Mouse (Mus musculus) myocyte (in vitro differentiated cells): Measurements from ENCODE around the gene Ryr2. TPM values are rescaled to one million over a fixed set of nuclear protein-coding genes. Genes with fewer than 3 reads are reported as not detected.

Experiments used
- H3K27me3 ChIP-seq: one replicate; pipeline ENCODE4 v1.6.1; 2011; ENCODE audit not compliant: control insufficient read depth, insufficient read depth, insufficient read length
- H3K36me3 ChIP-seq: one replicate; pipeline ENCODE4 v1.6.1; 2011; ENCODE audit not compliant: control insufficient read depth, insufficient read depth
- H3K4me2 ChIP-seq: one replicate; pipeline ENCODE4 v1.6.1; 2011; ENCODE audit warnings: low read depth, control low read depth
- H3K4me3 ChIP-seq: one replicate; pipeline ENCODE4 v1.5.1; 2011; ENCODE audit warnings: mild to moderate bottlenecking, control low read depth, moderate library complexity
- H3K79me2 ChIP-seq: one replicate; pipeline ENCODE4 v1.6.1; 2011; ENCODE audit not compliant: control insufficient read depth, insufficient read depth
- H3ac ChIP-seq: one replicate; pipeline ENCODE4 v1.6.1; 2011; ENCODE audit not compliant: control insufficient read depth, insufficient read length
- CEBPB ChIP-seq: IDR thresholded peaks from 2 replicates; pipeline ENCODE4 v1.6.1; 2011; ENCODE audit warnings: mild to moderate bottlenecking, moderate library complexity; ENCODE audit not compliant: poor library complexity, insufficient read depth, severe bottlenecking
- E2F4 ChIP-seq: IDR thresholded peaks from one replicate; pipeline ENCODE4 v1.6.1; 2011; ENCODE audit warnings: mild to moderate bottlenecking, control low read depth, moderate library complexity; ENCODE audit not compliant: insufficient read depth
- MAX ChIP-seq: IDR thresholded peaks from one replicate; pipeline ENCODE4 v1.6.1; 2011; ENCODE audit warnings: low read depth, mild to moderate bottlenecking, control low read depth
- MYOD1 ChIP-seq, 3 experiments: IDR thresholded peaks; one replicate each; pipeline ENCODE4 v1.6.1; 2011; ENCODE audit warnings: control low read depth in 2 of 3, low read depth in 2 of 3, mild to moderate bottlenecking in 2 of 3, moderate library complexity in 1 of 3; ENCODE audit not compliant: insufficient read length in 2 of 3, control insufficient read depth in 1 of 3
- MYOG ChIP-seq, 3 experiments: IDR thresholded peaks; one replicate each; pipeline ENCODE4 v1.6.1; 2011; ENCODE audit warnings: control low read depth in 2 of 3, low read depth in 2 of 3, mild to moderate bottlenecking in 2 of 3; ENCODE audit not compliant: insufficient read length in 2 of 3, control insufficient read depth in 1 of 3, insufficient read depth in 1 of 3
- POLR2A ChIP-seq: IDR thresholded peaks from one replicate; pipeline ENCODE4 v1.6.1; 2011; ENCODE audit warnings: low read depth, mild to moderate bottlenecking, control low read depth, moderate library complexity; ENCODE audit not compliant: insufficient read length
- POLR2AphosphoS2 ChIP-seq: IDR thresholded peaks from one replicate; pipeline ENCODE4 v1.6.1; 2011; ENCODE audit warnings: low read depth, control low read depth; ENCODE audit not compliant: insufficient read length
- REST ChIP-seq: IDR thresholded peaks from one replicate; pipeline ENCODE4 v1.6.1; 2011; ENCODE audit warnings: mild to moderate bottlenecking, control low read depth, moderate library complexity; ENCODE audit not compliant: insufficient read depth, insufficient read length
- SRF ChIP-seq: IDR thresholded peaks from one replicate; pipeline ENCODE4 v1.6.1; 2011; ENCODE audit warnings: low read depth; ENCODE audit not compliant: control insufficient read depth, insufficient read length
- TCF12 ChIP-seq: IDR thresholded peaks from one replicate; pipeline ENCODE4 v1.6.1; 2011; ENCODE audit warnings: mild to moderate bottlenecking, control low read depth; ENCODE audit not compliant: poor library complexity, insufficient read depth, severe bottlenecking
- TCF3 ChIP-seq: IDR thresholded peaks from one replicate; pipeline ENCODE4 v1.6.1; 2011; ENCODE audit warnings: low read depth, control low read depth; ENCODE audit not compliant: insufficient read length
- USF1 ChIP-seq: IDR thresholded peaks from one replicate; pipeline ENCODE4 v1.6.1; 2011; ENCODE audit warnings: low read depth, mild to moderate bottlenecking, control low read depth, moderate library complexity
- polyA plus RNA-seq: library from polyadenylated mRNA; unstranded; fragments of >200 nt; fragmentation: generic; extraction: Trizol; gene quantifications from one replicate; pipeline ENCODE4 v1.2.1, GENCODE M21; 2012; ENCODE audit warnings: missing spikeins

Gene Ryr2
- polyA plus RNA-seq, 1 experiment, result not detected

DNA sequence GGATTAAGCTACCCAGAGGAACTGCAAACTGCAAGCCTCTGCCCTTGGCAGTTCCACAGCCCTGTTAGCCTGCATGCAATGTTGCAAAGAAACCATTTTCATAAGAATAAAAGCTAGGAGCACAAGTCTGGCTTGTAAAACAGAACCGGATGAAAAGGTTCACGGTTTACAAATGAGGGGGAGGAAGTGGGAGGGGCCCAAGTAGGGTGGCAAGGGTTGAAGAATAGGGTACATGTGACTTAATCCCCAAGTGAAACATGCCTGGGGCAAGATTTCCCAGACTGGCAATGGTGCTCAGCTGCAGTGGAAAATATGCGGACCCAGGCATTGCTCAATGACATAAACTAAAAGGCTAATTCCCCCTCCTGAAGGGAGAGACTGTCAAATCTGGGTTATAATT, 34.6 kb downstream of the Ryr2 start:
- no peak overlapping the region for H3K4me2 ChIP-seq
- H3ac ChIP-seq, result no peak overlapping the region
- TF ChIP-seq TCF3 (no peak), CEBPB (no peak), MYOD1 (IDR thresholded peaks at IDR 0.05; ENCODE audit: control insufficient read depth in 1 of 3, insufficient read length in 2 of 3, low read depth in 2 of 3) (no peak), POLR2A (no peak), USF1 (no peak), POLR2AphosphoS2 (no peak), E2F4 (no peak), MAX (no peak), MYOG (IDR thresholded peaks at IDR 0.05; ENCODE audit: control insufficient read depth in 1 of 3, insufficient read depth in 1 of 3, insufficient read length in 2 of 3, low read depth in 2 of 3) (no peak), SRF (no peak), REST (no peak), TCF12 (no peak)
- no peaks in the 10 kb centered on the region for H3K36me3 ChIP-seq
- H3K79me2 ChIP-seq, result no peaks in the 10 kb centered on the region
- H3K4me3 ChIP-seq, result no peak overlapping the region
- H3K27me3 ChIP-seq, result no peaks in the 10 kb centered on the region

DNA sequence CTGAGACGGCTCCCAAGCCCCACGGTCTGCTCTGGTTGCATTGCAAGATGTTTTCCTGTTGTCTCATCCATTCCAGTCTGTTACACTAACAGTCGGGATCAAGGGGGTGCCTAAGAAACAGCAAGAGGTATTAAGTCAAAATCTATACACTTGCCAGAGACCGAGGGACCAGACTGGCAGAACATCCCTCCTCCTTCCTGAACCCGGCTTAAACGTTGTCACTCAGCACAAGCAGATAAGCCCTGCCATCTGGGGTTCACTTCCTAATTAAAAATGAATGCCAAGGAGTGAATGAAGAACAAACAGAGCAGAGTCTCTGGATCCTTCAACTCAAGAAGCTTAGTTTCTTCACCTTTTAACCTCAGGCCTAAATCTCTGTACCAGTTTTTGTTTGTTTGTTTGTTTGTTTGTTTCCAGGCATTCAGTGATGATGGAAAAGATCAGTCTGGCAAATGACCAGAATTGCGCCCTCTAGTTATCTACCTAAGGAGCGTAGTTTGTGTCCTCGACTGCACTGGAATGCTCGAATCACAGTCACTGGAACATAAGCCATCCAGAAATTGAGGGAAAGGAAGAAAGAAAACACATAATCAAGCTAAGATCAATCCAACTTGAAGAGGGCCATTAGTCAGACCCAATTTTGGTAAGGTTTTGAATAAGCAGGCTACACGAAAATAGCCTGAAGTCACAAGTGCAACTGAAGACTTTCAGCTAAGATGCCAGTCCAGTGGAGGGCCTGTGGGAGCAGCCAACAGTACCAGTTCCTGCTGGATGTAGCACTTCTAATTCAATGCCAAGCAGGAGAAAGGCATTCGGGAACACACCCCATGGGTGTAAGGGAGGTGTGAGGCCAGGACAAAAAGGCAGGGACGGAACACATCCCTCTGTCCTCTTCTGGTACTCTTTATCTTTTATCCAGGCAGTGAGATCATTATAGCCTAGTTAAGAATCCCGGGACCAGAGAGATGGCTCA, 36.3 kb downstream of the Ryr2 start:
- Histone ChIP-seq H3K4me3 (no peak overlapping the region), H3ac (no peak overlapping the region), H3K27me3 (no peaks in the 10 kb centered on the region), H3K4me2 (no peak overlapping the region), H3K36me3 (no peaks in the 10 kb centered on the region), H3K79me2 (no peaks in the 10 kb centered on the region)
- TF ChIP-seq TCF3, result no peak
- no peak for TF ChIP-seq MYOG (IDR thresholded peaks at IDR 0.05; ENCODE audit: control insufficient read depth in 1 of 3, insufficient read depth in 1 of 3, insufficient read length in 2 of 3, low read depth in 2 of 3)
- no peak for TF ChIP-seq USF1
- TF ChIP-seq POLR2A, result no peak
- TF ChIP-seq E2F4, result no peak
- no peak for TF ChIP-seq REST
- no peak for TF ChIP-seq CEBPB
- TF ChIP-seq POLR2AphosphoS2, result no peak
- no peak for TF ChIP-seq SRF
- no peak for TF ChIP-seq MAX

DNA sequence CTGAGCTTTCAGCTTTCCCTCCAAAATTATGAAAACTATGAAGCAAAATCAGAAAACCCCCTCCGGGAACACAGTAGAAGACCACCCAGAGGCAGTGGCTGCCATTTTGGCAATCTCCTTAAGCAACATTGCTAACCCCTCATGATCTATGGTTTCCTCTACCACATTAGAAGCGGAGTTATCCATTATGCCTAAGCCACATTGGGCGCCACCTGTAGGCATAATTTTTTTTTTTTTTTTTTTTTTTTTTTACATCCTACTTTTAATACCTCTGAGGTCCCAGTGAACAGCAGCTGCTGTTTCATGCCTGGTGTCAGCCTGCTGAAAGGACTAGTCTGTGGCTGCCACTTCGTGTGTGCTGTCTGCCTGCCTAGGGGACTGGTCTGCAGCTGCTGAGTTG, 42.2 kb downstream of the Ryr2 start:
- Histone ChIP-seq H3K4me3 (no peak overlapping the region), H3K4me2 (no peak overlapping the region), H3K27me3 (no peaks in the 10 kb centered on the region), H3K36me3 (no peaks in the 10 kb centered on the region), H3ac (no peak overlapping the region), H3K79me2 (no peaks in the 10 kb centered on the region)
- TF ChIP-seq POLR2A, result no peak
- no peak for TF ChIP-seq TCF3
- TF ChIP-seq MYOG (IDR thresholded peaks at IDR 0.05; ENCODE audit: control insufficient read depth in 1 of 3, insufficient read depth in 1 of 3, insufficient read length in 2 of 3, low read depth in 2 of 3), result no peak
- TF ChIP-seq SRF, result no peak

DNA sequence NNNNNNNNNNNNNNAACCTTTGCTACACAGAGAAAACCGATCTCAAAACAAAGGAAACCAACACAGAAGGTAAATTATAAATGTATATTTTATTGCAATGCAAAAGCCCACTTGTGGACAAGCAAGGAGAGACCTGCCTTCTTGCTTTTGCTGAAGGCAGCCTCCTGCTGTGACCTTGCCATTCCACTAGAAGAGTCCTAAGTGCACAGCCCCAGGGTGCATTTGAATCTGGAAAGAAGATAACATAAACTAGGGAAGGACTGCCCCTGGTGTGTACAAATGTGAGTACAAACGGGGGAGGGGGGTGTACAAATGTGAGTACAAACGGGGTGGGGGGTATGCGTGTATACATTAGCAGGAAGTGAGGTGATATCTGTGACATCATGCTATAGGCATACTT, 43.2 kb downstream of the Ryr2 start:
- H3K4me2 ChIP-seq, result no peak overlapping the region
- H3K79me2 ChIP-seq, result no peaks in the 10 kb centered on the region
- H3K36me3 ChIP-seq, result no peaks in the 10 kb centered on the region
- TF ChIP-seq MAX, result no peak
- no peak for TF ChIP-seq E2F4
- no peak for TF ChIP-seq USF1
- no peak for TF ChIP-seq CEBPB
- TF ChIP-seq POLR2A, result no peak
- TF ChIP-seq MYOG (IDR thresholded peaks at IDR 0.05; ENCODE audit: control insufficient read depth in 1 of 3, insufficient read depth in 1 of 3, insufficient read length in 2 of 3, low read depth in 2 of 3), result no peak
- no peak for TF ChIP-seq REST
- no peak for TF ChIP-seq POLR2AphosphoS2
- TF ChIP-seq TCF12, result no peak
- no peak for TF ChIP-seq SRF
- no peak for TF ChIP-seq MYOD1 (IDR thresholded peaks at IDR 0.05; ENCODE audit: control insufficient read depth in 1 of 3, insufficient read length in 2 of 3, low read depth in 2 of 3)
- H3ac ChIP-seq, result no peak overlapping the region
- H3K27me3 ChIP-seq, result no peaks in the 10 kb centered on the region
- no peak overlapping the region for H3K4me3 ChIP-seq

DNA sequence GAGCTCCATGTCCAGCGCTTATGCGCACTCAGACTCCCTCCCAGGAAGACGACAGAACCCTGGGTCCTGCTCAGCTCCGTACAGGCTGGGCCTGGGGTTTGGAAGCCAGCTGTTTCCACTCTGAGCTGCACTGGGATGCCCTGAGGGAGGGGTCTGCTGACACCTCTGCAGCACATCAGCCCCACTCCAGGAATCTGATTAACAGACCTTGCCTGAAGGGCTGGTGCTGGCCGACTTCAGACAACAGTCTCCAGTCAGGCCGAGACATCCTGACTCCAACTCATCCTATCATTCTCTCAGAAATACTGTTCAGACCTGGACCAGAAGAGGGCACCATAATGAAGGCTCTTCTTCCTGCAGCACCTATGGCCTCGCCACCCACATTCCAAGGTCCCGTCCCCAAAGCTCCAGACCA, 49.4 kb downstream of the Ryr2 start:
- no peak overlapping the region for H3ac ChIP-seq
- no peaks in the 10 kb centered on the region for H3K36me3 ChIP-seq
- no peak overlapping the region for H3K4me2 ChIP-seq
- H3K4me3 ChIP-seq, result no peak overlapping the region
- no peak for TF ChIP-seq SRF
- no peak for TF ChIP-seq TCF3
- TF ChIP-seq MAX, result no peak
- no peak for TF ChIP-seq MYOG (IDR thresholded peaks at IDR 0.05; ENCODE audit: control insufficient read depth in 1 of 3, insufficient read depth in 1 of 3, insufficient read length in 2 of 3, low read depth in 2 of 3)
- no peak for TF ChIP-seq POLR2AphosphoS2
- TF ChIP-seq USF1, result no peak
- TF ChIP-seq MYOD1 (IDR thresholded peaks at IDR 0.05; ENCODE audit: control insufficient read depth in 1 of 3, insufficient read length in 2 of 3, low read depth in 2 of 3), result no peak
- TF ChIP-seq POLR2A, result no peak
- TF ChIP-seq E2F4, result no peak
- H3K79me2 ChIP-seq, result no peaks in the 10 kb centered on the region
- H3K27me3 ChIP-seq, result no peaks in the 10 kb centered on the region
